Mouse (Mus musculus) ES-CJ7 (cell line): ENCODE results near the gene Ror1.

ENCODE experiments used
- DNase-seq: peaks from one replicate; pipeline ENCODE4 v3.0.0; 2011; ENCODE audit warnings: low read depth, low spot score

Ror1 gene

DNA sequence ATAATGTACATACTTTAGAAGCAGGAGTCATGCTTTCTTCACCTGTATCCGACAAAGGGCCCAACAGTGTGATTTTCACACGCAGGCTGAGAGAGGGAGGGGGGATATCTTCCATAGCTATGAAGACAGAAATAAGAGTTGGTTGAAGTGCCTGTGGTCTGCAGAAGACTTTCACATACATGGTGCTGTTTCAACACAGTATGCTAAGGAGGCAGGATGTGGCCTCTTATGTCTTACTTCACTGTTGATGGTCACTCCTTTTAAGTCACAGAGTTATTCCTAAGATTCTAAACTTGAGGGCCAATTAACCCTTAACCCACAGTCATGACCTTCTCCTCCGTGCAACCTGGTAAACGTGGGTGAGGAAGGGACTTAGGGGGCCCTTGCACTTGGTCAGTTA lies 286.2 kb downstream of the Ror1 start:
- DNase-seq, result no peak

DNA sequence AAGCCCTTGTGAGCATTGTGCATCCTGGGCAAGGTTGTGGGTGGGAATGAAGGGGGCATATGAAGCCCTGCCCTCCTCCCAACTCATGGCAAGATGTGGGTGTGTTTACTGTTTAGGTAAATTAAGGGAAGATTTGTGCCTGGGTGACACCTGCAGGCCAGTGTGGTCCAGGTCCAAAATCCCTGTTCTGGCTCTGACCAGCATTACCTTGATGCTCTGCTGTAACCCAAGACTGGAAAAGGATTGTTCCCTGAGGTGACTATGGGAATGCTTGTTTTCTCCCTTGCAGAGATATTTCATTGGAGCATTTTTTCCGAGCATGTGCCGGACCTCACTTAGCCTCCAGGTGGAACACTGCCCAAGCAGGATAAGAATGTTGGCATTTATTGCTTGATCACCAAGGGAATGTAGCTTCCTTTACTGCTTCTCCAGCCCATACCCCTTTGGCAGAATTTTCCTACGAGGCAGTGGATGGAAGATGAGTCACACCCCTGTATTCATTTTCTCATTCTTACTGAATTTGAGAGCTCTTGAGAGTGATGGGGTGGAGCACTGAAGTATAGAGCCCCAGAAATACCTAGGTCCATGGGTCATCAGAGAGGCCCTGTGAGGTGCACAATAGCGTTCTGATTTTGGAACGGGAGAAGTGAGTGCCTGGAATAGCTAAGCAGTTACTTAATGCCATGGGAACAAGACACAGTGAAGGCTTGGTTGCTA lies 290.8 kb downstream of the Ror1 start:
- no peak for DNase-seq

DNA sequence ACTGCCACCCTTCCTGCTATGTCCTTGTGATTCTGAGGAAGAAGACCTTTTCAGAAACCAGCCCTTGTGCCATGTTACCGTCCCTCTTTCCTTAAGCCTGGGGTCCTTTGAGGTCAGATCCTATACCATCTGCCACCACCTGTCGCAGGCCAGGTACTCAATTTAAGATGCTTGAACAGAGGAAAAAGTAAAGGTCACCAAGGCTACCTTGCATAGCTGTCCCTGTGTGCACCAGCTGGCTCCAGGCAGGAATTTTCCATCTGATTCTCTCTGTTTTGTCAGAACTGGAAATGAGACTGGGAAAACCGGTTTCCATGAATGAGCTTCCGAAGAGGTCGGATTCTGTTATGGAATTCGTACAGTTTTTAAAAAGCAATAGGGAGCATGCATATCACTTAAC lies 294.8 kb downstream of the Ror1 start:
- DNase-seq, result no peak

DNA sequence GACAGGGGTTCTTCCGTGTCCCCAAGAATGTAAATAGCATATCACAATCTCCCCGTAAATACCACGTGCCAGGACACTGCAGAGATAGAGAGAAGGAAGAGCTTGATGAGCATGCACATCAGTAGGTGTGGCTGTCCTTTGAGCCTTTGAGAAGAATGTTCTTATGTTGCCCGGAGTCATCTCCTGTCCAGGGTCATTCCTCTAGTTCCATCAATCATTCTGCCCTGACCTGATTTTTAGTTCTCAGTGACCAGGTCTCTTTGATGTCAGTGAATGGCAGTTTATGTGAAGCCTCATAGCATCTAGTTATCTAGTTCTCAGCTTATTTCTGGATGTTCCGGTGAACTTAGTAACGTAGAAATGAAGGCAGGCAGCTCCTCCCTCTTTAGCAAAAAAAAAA lies 295.4 kb downstream of the Ror1 start:
- no peak for DNase-seq

DNA sequence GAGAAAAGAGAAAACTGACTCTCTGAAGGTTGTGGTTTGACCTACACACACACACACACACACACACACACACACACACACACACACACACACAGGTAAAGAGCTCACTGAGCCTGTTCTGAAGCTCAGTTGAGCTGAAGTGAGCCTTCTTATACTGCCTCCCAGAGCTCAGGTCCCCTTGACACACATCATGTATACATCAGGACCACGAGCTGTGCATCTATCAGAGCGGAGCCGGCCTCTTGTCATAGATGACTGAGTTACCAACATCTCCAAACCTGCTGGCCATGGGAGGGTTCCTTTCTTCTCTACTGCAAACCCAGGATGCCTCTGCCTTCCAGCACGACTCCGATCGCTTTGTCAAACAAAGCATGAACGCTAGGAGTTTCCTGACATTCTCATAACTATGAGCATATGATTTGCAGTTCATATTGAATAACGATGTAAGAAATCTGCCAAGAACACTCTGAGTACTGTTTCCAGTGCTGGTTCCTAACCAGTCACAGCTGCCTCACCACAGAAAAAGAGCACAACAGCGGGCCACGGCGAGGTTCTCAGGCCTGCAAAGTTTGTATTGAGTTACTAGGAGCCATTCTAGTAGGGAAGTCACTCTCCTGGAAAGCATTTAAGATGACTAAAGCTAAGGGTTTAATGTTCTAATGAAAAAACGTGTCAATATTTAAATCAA lies 297.9 kb downstream of the Ror1 start:
- DNase-seq, result no peak

DNA sequence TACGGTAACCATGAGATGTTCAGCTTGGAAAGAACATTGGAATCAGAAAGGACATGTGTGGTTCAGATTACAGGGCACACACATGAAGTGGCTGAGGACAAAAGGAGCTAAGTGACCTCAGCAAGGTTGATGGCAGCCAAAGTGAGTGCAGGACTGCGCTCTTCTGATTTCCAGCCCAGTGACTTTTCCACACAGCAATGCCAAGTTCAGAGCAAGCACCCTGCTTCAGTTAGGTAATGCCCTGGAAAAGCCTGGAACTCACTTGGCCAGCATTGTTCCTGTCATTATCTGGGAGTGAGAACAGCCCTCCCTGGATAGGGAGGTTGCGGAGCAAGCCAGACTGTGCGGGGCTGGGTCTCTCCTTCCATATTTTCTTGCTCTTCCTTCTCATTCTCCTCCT lies 299.8 kb downstream of the Ror1 start:
- DNase-seq, result no peak

DNA sequence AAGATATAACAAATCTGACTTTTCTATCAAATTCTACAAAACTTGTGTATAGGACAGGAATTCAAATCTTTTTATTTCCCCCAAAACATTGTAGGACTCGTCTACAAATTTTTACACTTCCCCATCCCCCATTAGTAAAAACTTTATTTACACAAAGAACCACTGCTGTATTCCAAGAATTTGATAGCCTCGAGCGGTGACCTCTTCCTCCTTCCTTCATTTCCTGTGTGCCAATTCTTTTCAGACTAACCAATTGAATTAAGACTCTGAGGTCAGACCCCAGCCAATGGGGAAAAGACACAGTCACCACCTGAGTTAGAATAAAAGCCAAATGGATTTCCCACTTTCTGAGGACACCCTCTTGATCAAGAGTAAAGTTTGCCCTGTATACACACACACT lies 302.5 kb downstream of the Ror1 start:
- DNase-seq, result no peak

DNA sequence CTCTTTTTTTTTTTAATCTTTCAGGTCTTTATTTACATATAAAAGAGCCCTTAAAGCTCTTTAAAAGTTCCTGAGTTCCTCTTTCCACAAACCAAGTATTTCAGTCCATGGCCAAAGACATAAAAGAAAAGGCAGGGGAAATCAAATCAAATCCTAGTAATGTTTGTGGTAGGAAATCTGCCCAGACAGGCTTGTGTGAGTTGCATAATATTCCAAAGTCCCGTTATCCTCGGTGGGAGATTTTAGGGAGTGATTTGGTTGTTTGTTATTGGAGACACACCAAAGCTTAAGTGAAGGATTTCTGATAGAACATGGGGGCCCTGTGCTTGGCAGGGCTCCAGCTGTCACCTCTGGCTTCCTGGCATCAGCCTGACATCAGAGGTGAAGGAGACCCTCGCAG lies 305.5 kb downstream of the Ror1 start:
- no peak for DNase-seq

DNA sequence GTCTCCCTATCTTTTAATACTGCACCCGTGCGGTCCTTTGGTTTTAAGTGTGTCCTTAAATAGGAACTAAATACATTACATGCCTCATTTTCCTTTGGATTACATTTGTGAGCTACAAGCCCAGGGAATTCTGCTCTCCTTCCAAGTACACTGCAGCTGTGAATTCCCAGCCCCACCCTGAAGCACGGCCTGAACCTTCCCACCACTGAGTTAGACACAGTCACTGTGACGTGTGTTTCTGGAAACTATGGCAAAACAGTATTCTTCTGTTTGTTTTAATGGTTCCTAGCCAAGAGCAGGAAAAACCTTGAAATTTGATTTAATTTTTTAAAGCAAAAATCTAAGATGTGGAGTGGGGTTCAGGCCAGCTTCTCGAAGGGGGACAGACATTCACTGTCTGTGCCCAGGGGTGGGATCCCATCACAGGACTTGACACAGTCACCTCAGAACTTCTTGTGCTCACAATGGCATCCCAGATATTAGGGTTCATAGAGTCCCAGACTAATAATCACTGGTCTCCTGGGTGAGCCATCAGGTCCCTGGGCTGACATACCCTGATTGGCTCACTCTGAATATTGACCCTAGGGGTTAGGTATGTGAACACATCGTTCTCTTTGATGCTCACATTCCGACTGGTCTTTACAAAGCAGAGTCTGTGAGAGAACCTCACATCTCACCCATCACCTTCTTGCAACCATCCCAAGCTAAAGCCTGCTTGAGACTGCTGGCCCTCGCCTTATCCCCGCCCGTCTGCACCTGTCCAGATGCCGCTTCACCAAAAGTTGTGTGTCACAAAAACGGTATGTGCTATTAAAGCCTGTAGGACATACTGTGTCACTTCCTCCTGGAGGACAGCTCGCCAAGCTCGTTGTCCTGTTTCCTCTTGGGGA lies 306.2 kb downstream of the Ror1 start:
- DNase-seq, result no peak

DNA sequence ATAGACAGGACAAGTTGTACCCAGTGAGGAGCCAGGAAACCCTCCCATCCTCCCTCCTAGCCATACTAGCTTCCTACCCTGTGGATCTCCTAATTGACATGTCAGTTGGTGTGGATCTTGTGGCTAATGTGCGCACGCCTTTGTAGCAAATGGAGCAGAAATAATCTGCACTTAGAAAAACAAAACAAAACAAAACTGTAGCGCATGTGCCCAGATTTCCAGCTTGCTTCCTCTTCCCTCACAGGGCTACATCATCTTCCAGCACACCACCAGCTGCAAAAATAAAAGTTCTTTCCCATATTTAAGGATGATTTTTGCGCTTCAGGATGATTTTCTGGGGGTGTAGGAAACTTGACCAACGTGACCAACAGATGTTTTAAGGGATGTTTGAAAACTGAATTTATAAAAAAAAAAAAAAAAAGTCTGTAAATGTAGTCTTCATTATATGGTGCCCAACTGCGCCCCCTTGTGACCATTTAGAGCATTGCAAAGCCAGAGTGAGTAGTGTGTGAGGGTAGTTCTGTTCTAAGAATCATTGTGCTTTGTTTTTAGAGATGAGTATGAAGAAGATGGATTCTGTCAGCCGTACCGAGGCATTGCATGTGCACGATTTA lies 311.8 kb downstream of the Ror1 start:
- DNase-seq, result peak; percentile 32

DNA sequence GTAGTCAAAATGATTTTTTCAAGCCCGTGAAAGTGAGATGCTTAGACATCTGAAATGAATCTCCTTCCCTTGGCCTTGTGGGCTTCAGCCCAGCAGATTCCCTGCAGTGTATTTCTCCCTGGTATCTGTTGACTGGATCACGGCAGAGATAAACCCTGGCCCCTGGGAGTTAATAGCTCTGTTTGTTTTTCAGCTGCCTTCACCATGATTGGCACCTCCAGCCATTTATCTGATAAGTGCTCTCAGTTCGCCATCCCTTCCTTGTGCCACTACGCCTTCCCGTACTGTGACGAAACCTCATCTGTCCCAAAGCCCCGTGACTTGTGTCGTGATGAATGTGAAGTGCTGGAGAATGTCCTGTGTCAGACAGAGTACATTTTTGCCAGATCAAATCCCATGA lies 313.9 kb downstream of the Ror1 start:
- no peak for DNase-seq

DNA sequence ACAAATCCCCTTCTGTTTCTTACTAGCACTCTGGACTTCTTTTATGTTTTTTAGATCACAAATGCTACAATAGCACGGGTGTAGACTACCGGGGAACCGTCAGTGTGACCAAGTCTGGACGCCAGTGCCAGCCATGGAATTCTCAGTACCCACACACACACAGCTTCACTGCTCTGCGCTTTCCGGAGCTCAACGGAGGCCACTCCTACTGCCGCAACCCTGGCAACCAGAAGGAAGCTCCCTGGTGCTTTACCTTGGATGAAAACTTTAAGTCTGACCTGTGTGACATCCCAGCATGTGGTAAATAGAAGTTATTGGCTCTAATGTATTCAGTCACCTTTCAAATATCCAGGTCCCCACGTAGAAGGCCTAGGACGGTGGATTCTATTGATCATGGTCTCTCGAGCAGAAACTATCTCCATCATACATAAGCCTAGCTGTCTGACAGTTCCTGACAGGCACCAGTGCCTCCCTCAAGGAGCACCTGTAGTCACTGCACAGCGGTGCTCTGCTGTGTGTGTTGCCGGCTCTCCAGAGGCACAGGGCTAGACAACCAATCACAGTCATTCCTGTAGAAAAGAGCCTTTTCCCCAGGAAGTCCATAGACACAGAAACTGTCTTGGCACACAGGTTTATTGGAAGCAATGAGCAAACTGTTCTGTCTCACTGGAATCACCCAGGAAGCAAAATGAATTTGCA lies 316.4 kb downstream of the Ror1 start:
- DNase-seq, result peak; percentile 11

DNA sequence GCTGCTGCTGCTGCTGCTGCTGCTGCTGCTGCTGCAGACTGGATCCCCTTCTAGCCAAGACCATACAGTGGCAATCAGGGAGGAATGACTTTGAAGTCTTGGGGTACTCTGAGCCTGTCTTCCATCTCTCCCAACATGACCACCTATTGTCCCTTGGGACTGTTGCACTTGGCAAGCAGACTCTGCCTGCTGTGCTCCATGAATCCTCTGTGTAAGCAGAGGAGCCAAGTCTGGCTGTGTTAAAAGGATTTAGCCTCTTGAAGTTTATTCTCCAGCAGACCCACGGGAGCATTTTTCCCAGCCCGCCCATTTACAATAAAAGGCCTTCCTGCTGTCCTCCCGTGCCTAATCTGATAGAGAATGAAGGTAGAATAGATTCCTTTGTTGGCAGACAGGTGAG lies 327.2 kb downstream of the Ror1 start:
- DNase-seq, result no peak

DNA sequence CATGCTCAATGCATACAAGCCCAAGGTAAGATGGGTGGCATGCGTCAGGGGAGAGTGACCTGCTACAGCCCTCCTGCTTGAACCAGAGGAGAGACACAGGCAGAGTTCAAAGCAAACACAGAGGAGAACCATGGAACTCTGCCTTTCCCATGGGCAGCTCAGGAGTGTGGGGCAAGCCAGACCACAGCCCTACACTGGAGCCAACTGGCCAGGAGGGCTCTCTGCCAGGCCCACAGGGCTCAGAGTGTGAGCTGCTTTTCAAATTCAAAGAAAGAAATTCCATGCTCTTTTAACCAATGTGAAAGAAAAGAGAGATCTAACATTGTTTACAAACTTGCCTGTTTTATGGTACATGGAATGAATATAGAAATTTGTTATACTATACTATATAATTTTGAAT lies 330.5 kb downstream of the Ror1 start:
- no peak for DNase-seq

DNA sequence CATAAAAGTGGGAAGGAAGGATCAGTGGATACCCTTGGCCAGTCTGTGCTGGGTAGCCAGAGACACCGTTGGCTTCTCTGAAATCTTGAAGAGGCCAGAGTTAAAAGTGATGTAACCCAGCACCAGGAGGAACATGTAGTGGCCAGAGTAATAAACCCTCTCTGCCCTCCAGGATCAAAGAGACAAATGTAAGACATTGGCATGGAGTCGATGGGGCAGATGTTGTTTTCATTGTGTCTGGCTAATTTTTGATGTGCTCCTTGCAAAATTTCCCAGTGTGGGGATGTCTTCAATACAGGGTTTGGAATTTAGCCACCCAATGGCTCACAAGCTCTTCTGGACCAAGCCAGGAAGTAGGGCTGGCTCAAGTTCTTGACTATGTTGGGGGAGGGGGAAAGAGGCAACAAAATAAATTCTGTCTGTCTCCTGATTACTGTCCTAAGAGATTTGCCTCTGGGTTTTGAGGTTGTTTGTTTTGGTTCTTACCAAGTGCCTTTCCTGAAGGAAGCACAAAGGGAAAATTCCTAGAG lies 333.8 kb downstream of the Ror1 start:
- no peak for DNase-seq

DNA sequence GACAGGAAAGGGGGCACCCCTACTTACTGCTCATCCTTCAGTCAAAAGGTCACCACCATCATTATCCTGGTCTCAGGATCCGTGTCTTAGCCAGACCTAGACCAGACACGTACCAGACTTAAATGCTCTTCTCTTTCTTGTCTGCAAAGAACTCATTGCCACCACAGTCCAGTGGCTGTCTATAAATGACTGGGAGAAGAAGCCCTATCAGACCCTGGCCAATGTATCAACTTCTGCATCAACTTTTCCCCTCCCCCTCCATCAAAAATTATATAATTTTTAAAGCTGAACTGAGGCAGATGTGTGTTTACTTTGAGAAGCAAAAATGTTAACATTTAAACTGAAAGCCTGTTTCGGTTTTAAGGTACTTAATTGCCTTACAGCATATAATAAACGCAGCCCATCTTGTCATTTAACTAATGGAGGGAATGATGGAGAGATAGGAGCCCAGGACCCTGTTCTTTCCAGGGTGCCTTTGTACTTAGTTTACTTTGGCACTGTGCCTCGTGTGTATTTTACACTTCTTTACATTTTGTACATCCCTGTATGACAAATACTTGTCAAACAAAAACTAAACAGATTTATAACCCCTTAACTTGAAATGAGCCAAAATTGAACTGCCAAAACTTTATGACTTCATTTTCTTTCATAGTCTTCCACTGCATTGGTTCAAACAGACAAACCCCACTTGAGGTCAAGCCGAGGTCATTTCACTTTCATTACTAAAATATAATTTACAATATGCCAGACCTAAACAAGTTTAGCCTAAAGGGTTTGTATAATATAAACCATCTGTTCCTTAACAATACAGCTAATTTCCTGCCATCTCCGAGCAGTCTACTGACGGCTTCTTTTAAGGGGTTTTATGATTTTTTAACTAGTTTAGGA lies 339.9 kb downstream of the Ror1 start:
- DNase-seq, result no peak

DNA sequence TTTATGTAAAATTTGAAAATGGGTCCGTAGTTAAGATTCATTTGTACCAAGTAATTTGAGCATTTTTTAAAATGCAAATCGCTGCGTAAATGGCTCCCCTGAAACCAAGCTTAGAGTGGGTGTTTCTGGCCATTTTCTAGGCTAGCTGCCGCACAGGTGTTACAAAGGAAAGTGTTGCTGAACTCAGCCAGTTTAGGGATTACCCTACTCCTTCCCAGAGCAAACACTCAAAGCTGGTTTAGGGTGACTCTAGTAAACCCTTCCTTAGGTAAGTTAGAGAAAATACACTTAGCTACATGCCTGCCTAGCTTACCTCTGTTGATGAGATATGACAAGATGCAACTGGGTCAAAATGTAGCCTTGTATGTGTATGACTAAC lies 340.6 kb downstream of the Ror1 start:
- no peak for DNase-seq

DNA sequence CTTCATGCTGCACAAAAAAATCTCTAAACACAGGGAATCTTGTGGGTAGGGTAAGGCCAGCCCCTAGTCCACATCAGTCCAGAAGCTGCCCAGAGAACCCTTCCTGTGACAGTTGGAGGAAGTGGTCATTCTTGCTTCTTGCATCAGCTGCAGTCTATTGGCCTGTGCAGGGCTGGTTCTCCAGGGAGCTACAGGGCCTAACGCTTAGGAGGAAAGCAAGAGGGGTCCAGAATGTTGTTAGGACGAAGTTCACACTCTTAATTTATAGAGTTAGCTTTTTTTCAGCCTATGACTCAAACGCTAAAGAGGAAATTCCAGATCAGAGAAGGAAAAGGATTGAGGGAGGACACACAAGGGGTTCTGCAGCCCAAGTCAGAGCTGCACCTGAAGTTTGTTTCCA lies 351.3 kb downstream of the Ror1 start:
- DNase-seq, result no peak

DNA sequence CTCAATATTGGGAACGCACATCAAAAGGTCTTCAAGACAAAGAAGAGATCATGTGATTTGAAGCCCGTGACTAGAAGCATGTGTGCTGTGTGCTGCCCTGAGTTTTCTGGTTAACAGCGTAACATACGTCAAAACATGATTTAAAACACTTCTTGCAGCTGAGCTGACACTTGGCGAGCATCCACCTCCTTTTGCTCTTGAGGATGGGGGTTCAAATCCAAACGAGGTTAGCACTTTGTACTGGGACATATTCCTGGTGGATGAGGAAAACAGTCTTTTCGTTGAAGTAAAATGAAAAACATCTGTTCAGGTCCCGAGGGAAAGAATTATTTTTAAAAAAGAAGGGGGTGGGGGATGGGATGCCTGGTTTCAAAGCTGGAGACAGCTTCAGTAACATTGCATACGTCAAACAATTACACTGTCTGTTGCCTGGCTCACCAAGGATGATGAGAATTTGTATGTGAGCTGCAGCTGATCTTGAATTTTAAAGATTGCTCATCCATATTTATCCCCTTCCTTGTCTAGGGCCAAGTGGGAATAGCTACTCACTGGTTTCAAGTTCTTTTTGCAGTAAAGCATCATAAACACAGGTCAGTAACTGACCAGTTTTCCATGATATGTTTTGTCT lies 367.0 kb downstream of the Ror1 start:
- DNase-seq, result no peak
